Mouse (Mus musculus) CH12F3 (cell line): ENCODE results near the gene Inpp5b.
"Not testable (repeated sequence)": the region's sequence is repeated elsewhere in the genome, so short reads cannot be mapped to it uniquely, and the experiment has no call there.

Experiments
- in situ Hi-C: fragments of 300-500 bp; cut with MboI; formaldehyde crosslinking; loops from 2 replicates; pipeline ENCODE4 v1.14.3; 2020; ENCODE audit warnings: low sequenced_read_pairs

The Inpp5b gene

GRCm38 (mm10) chr4:124741376-124742343 is at the start of gene Inpp5b:
Gene Inpp5b (plus strand): TSS chr4:124741850.
- in situ Hi-C loops, result no loop called here

GRCm38 (mm10) chr4:124692416-124692861 is 49.2 kb upstream of the Inpp5b start:
- in situ Hi-C loops, result no loop called here

DNA sequence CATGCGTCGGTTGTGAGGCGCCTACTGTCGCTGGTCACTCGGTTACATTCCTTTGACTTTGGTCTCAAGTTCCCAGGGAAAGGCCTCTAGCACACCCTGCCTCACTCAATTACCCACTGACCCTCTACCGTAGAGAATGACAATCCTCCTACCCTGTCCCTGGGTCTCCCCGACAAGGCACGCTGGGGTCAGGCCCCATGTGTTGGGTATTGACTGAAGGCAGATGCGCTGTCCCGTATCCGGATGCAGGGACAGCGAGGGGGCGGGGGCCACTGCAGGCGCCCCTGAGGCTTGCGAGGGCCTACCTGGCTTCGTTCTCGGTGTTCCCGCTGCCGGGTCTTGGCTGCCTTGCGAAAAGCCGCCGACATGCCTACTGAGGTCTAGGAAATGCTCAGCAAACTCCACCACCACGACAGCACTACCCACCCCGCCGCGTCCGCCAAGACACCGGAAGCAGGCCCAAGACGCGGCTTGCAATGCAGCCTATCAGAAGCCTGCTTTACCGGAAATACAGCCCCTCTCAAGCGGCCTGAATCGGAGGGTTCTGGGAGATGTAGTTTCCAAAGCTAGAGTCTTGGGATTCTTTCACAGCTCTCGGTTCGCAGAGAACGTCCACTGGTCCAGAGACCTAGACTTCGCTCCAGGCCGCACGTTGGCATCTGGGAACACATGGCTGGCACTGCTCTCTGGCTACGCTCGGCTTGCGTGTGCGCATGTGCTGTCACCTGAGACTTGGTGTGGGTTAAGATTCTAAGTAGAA is 48.3 kb upstream of the Inpp5b start, which contains the start of gene Utp11:
Gene Utp11, minus strand, starts transcription at position 466 of the 760 bp plus-strand sequence.
- in situ Hi-C loops, result no loop called here

GRCm38 (mm10) chr4:124694572-124694971 is 47.1 kb upstream of the Inpp5b start:
- in situ Hi-C loops, result no loop called here

GRCm38 (mm10) chr4:124695786-124696516 is 45.7 kb upstream of the Inpp5b start:
- in situ Hi-C loops, result no loop called here

- in situ Hi-C loops, result no loop called here
Observed at GRCm38 (mm10) chr4:124699791-124700190, 41.9 kb upstream of the Inpp5b start.

DNA sequence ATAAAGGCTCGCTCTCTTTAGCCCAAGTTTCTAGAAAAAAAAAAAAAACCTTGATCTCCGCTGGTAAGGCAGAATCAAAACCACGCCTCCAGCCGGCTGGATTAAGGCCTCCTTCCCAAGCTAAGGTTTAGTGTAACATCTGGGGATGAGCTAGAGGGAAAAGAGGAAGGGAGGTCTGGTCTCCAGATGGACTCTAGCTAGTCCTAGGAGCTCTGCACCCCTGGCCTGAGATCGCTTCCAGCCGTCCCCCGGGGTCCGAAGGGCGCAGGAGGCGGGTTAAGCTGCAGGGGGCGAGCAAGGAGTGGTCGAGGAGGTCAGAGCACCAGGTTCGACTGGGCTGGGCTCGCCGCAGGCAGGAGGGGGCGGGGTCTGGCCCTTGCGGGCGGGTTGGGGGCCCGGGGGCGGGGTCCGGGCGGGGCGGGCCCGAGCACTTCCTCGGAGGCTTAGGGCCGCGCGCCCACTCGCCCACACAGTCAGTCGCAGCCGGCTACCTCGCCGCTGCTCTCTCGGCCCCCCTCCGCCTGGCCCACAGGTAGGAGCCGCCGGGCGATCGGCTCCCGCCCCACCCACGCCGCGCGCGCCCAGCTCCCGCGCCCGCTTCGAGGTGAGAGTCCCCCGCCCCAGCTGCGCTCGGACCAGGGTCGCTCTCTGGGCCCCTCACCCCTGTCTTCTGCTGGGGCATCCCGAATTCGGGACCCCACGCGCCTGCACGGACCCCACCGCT is 41.2 kb upstream of the Inpp5b start, which contains the start of gene Fhl3:
Gene Fhl3, plus strand, starts transcription at position 454 of the 724 bp plus-strand sequence.
- in situ Hi-C loops, result no loop called here

DNA sequence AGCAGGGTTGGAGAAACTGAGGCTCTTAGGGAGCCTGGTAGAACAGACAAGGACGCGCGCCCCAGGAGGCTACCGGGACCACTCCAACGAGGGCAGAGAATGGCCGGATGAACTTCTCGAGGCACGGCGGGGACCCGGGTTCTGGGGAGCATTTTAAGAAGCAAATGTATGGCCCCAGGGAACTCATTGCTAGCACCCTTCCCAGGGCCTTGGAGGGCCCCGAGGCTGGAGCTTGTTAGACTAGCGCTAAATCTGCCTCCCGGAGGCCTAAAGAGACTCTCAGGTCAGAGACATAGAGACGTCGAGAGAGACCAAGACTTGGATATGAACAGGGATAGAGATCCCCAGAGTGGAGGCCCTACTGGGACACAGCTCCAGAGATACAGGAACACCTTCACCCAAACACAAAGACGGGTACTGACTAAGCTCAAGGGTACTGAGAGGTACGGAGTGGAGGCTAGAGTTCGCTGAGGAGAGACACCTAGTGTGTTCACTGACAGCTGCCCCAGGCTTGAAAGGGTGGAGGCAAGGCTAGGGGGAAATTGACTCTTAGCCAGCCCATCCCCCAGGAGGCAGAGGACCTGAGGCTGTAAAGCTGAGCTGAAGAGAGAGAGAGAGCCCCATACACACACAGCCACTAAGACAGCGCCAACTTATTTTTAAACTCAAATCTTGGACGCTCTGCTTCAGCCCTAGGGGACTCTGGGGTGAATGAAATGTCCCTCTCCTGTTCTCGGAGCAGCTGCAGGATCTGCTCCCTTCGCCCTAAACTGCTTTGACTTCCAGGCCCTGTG is 40.4 kb upstream of the Inpp5b start:
- in situ Hi-C loops, result no loop called here

DNA sequence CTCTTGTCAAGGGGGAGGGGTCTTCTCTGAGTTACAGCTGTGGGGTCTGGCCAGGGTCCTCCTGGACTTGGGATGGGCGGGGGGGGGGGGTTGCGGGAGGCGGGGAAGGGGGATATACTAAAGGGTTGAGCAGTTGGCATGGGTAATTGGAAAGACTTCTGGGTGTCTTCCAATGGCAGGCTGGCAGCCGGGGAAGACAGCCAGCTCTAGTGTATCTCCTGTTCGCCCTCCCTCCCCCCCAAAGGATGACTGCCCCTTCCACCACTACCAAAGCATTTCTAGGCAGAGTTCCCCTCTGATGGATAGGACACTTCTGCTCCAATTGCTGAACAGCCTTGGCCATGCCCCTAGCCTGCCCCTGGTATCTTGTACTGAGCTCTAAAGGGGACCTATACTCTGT is 39.7 kb upstream of the Inpp5b start:
- in situ Hi-C loops, result no loop called here

DNA sequence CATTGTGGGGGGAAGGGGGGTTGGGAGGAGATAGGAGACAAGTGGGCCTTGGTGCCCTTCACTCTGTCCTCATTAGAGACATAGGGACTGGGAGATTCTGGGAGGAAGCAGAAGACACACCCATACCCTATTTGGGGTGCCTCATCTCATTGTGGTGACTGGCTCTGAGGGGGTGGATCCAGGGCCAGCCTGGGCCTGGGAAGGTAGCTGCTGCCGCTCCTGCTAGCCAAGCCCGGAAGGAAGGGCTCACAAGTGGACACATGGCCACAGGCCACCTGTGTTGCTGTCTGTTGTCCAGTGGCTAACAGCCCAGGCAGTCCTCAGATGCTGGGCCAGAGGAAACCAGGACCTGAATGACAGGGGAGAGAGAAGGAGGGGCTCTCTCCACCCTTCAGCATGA is 38.2 kb upstream of the Inpp5b start:
- in situ Hi-C loops, result no loop called here

GRCm38 (mm10) chr4:124703881-124704796 is 37.5 kb upstream of the Inpp5b start:
- in situ Hi-C loops, result no loop called here

- in situ Hi-C loops, result no loop called here
Observed at GRCm38 (mm10) chr4:124704797-124705474, 36.7 kb upstream of the Inpp5b start.

- in situ Hi-C loops, result no loop called here
Observed at GRCm38 (mm10) chr4:124705661-124706269, 35.9 kb upstream of the Inpp5b start.

GRCm38 (mm10) chr4:124707381-124708199 is 34.1 kb upstream of the Inpp5b start:
- in situ Hi-C loops, result not testable (repeated sequence)

GRCm38 (mm10) chr4:124708200-124708517 is 33.5 kb upstream of the Inpp5b start:
- in situ Hi-C loops, result not testable (repeated sequence)
